Mouse (Mus musculus): Measurements from ENCODE around the gene Slc25a21. TPM values are rescaled to one million over a fixed set of nuclear protein-coding genes. Genes with fewer than 3 reads are reported as not detected.
A peak's percentile ranks its signal among the peaks of the same experiment; 100 is the strongest.

Gene Slc25a21
- polyA plus RNA-seq, 1 experiment from 2014 or later = 5.1 TPM

DNA sequence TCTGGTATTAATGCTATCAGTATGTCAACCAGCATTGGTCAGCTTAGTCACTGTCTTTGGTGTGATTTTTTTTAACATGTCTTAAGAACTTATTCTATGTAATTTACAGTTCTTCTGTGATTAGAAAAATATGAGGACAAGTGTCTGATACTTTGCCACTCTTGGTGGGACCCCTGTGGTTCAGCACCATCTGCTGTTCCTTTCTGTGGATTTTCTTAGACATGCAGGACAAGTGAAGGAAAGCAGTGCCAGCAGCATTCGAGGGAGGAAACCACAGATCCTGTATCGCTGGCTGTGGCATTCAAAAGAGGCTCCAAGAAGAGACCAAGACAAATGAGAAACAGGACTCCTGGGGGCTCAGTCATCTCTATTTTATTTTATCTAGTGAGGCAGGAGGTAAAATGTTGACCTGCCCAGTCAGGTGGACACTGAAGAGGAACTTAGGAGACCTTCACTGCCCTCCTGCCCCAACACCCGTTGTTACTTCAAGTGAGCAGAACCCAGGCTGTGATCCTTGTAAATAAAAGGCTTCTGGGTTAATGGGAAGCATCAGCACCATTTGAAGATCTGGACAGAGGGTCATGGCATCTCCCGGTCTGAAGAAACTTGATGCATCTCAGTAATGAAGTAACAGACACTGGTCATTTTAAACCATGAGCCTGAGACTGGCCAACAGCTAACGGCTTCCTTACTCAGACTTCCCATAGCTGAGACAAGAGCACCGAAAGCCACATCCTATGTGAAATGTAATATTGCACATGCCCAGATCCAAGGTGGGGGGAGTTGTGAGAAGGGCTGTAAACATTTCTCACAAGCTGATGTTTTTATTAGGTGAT, 306.2 kb downstream of the Slc25a21 start:
- no peak for ATAC-seq (replicated peaks; ENCODE audit: low FRiP score, low read depth)
- DNase-seq (ENCODE audit: low spot score) = peak; percentile 54
- H3K9me3 ChIP-seq (replicated peaks; ENCODE audit: low read length) = no peaks in the 10 kb centered on the region
- no peak overlapping the region for H3K9ac ChIP-seq (ENCODE audit: low read depth, low read length)
- H3K27ac ChIP-seq = no peak overlapping the region
- H3K4me3 ChIP-seq (replicated peaks; ENCODE audit: low read depth, low read length) = no peak overlapping the region
- H3K4me1 ChIP-seq (replicated peaks; ENCODE audit: insufficient read depth, low read length) = no peaks in the 10 kb centered on the region
- H3K4me2 ChIP-seq (ENCODE audit: low read length) = no peak overlapping the region
- H3K27me3 ChIP-seq (ENCODE audit: insufficient read depth, low read length) = no peaks in the 10 kb centered on the region
- WGBS = 31% methylated on average over 6 of the region's 6 CpGs
- no peaks in the 10 kb centered on the region for H3K36me3 ChIP-seq (ENCODE audit: insufficient read depth, low read length)
- no peak for TF ChIP-seq CTCF (IDR thresholded peaks at IDR 0.05; ENCODE audit: low read depth)

DNA sequence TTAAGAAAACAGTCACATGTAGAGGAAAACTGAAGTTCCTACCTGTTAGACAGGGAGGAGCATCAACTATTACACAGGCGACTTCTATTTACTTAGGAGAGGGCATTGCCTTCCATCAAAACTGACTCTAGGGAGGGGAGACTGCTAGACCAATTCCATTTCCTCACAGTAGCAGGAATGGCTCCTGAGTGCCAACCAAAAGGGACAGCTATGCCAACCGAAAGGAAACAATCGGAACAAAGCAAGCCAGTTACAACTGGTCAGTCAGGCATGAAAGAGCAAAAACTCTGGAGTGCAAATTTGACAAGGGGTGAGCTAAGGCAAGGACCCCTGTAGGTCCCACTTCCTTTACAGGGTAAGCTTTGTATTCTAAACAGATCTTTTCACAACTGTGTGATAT, 319.5 kb downstream of the Slc25a21 start:
- WGBS = 43% methylated on average over 3 of the region's 3 CpGs
- no peaks in the 10 kb centered on the region for H3K9me3 ChIP-seq (replicated peaks; ENCODE audit: low read length)
- no peaks in the 10 kb centered on the region for H3K4me1 ChIP-seq (replicated peaks; ENCODE audit: insufficient read depth, low read length)
- no peak overlapping the region for H3K9ac ChIP-seq (ENCODE audit: low read depth, low read length)
- no peak overlapping the region for H3K4me3 ChIP-seq (replicated peaks; ENCODE audit: low read depth, low read length)
- H3K27me3 ChIP-seq (ENCODE audit: insufficient read depth, low read length) = no peaks in the 10 kb centered on the region
- TF ChIP-seq CTCF (IDR thresholded peaks at IDR 0.05; ENCODE audit: low read depth) = no peak
- no peak overlapping the region for H3K27ac ChIP-seq
- no peak overlapping the region for H3K4me2 ChIP-seq (ENCODE audit: low read length)
- no peak for DNase-seq (ENCODE audit: low spot score)
- no peak for ATAC-seq (replicated peaks; ENCODE audit: low FRiP score, low read depth)
- no peaks in the 10 kb centered on the region for H3K36me3 ChIP-seq (ENCODE audit: insufficient read depth, low read length)

DNA sequence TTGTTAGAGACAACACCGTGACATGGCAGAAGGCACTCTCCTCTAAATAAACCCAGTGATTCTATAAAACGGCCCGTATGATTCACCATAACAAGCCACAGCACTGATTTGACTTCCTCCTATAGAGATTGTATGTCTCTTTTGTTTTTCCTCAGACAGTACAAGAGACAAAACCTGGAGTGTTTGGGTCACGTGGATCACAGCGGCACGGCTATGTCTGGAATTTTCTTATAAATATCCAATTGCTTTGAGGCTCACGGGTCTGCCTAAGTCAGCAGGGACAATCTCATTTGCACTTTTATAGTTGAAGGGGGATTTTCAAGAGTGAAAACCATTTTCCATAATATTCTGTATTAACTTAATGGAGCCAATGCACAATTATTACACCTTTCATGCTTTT, 320.7 kb downstream of the Slc25a21 start:
- WGBS = 47% methylated on average over 7 of the region's 7 CpGs
- H3K4me3 ChIP-seq (replicated peaks; ENCODE audit: low read depth, low read length) = no peak overlapping the region
- no peaks in the 10 kb centered on the region for H3K9me3 ChIP-seq (replicated peaks; ENCODE audit: low read length)
- H3K27me3 ChIP-seq (ENCODE audit: insufficient read depth, low read length) = no peaks in the 10 kb centered on the region
- DNase-seq (ENCODE audit: low spot score) (no peak), ATAC-seq (replicated peaks; ENCODE audit: low FRiP score, low read depth) (no peak)
- TF ChIP-seq CTCF (IDR thresholded peaks at IDR 0.05; ENCODE audit: low read depth) = no peak
- no peak overlapping the region for H3K27ac ChIP-seq
- H3K4me1 ChIP-seq (replicated peaks; ENCODE audit: insufficient read depth, low read length) = no peaks in the 10 kb centered on the region
- H3K36me3 ChIP-seq (ENCODE audit: insufficient read depth, low read length) = no peaks in the 10 kb centered on the region
- H3K9ac ChIP-seq (ENCODE audit: low read depth, low read length) = no peak overlapping the region
- H3K4me2 ChIP-seq (ENCODE audit: low read length) = no peak overlapping the region

DNA sequence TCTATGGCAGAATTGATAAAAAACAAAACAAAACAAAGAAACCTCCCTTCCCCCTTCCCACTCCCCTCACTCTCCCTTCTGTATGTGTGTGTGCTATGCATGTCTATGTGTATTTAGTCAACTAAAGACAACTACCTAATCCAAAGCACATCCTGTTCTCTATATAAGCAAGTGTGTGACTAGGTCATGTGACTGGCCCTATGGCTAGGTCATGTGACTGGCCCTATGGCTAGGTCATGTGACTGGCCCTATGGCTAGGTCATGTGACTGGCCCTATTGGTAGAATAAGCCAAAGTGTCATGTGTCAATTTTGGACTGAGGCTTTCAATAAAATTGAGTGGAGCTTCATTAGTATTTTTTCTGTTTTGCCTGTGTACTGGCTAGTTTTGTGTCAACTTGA, 324.1 kb downstream of the Slc25a21 start:
- Histone ChIP-seq H3K9me3 (replicated peaks; ENCODE audit: low read length) (no peaks in the 10 kb centered on the region), H3K27me3 (ENCODE audit: insufficient read depth, low read length) (no peaks in the 10 kb centered on the region), H3K36me3 (ENCODE audit: insufficient read depth, low read length) (no peaks in the 10 kb centered on the region), H3K27ac (no peak overlapping the region), H3K4me3 (replicated peaks; ENCODE audit: low read depth, low read length) (no peak overlapping the region), H3K4me1 (replicated peaks; ENCODE audit: insufficient read depth, low read length) (no peaks in the 10 kb centered on the region), H3K9ac (ENCODE audit: low read depth, low read length) (no peak overlapping the region), H3K4me2 (ENCODE audit: low read length) (no peak overlapping the region)
- ATAC-seq (replicated peaks; ENCODE audit: low FRiP score, low read depth) (no peak), DNase-seq (ENCODE audit: low spot score) (no peak)
- no peak for TF ChIP-seq CTCF (IDR thresholded peaks at IDR 0.05; ENCODE audit: low read depth)

DNA sequence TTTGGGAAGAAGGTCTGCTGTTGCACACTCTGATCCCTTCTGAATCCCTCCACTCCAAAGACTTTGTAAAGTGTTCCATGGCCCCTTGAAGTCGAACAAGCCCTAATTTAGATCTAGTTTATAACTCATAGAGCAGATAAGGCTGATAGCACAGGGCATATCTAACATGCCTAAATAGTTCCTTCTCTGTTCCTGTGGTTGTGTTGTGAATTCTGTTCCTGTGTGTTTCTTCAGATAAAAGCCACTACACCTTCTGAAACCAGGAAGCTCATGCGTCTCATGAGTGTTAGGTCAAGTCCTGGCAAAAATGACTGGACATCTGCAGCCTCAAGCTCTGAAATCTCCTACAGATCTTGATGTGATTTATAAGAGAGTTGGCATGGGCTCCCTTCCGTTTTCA, 326.7 kb downstream of the Slc25a21 start:
- WGBS = 67% methylated on average over 3 of the region's 3 CpGs
- no peak for ATAC-seq (replicated peaks; ENCODE audit: low FRiP score, low read depth)
- H3K4me2 ChIP-seq (ENCODE audit: low read length) = no peak overlapping the region

DNA sequence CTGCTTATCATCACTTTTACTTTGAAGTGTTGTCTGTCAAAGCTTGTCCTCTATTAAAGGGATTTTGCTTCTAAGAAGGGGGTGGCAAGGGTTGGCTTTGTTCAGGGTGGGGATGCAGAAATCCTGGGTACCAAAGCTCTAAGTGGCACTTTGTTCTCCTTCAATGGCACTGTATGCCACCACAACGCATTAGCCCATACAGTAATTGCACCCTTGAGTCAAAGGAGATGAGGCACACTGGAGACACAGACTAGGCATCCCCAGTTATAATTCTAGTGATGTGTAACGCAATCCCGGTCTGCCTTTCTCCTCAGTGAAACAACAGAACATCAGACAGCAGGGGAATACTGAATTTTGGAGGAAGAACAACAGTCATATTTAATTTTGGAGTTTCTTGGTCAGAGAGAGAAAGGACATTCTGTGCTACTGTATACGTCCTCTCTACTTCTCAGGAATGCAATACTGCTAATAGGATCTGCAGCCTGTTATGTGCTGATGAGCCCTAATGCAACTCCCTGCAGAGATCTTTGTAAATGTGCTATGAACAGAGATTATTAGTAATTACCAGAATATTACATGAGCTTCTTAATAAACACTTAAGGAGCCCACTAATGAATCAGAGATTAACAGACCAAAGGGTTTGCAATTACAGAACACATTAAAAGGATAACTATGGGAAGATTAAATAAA, 333.3 kb downstream of the Slc25a21 start:
- WGBS = 80% methylated on average over 4 of the region's 4 CpGs
- no peak for DNase-seq (ENCODE audit: low spot score)
- no peak for TF ChIP-seq CTCF (IDR thresholded peaks at IDR 0.05; ENCODE audit: low read depth)

More for the DNA sequence above, 326.7 kb downstream of the Slc25a21 start:
- Histone ChIP-seq H3K4me1 (replicated peaks; ENCODE audit: insufficient read depth, low read length) (no peaks in the 10 kb centered on the region), H3K27ac (no peak overlapping the region), H3K27me3 (ENCODE audit: insufficient read depth, low read length) (no peaks in the 10 kb centered on the region), H3K9ac (ENCODE audit: low read depth, low read length) (no peak overlapping the region), H3K4me3 (replicated peaks; ENCODE audit: low read depth, low read length) (no peak overlapping the region), H3K36me3 (ENCODE audit: insufficient read depth, low read length) (no peaks in the 10 kb centered on the region), H3K9me3 (replicated peaks; ENCODE audit: low read length) (no peaks in the 10 kb centered on the region)
- TF ChIP-seq CTCF (IDR thresholded peaks at IDR 0.05; ENCODE audit: low read depth) = no peak
- DNase-seq (ENCODE audit: low spot score) = no peak

More for the DNA sequence above, 333.3 kb downstream of the Slc25a21 start:
- Histone ChIP-seq H3K36me3 (ENCODE audit: insufficient read depth, low read length) (no peaks in the 10 kb centered on the region), H3K9ac (ENCODE audit: low read depth, low read length) (no peak overlapping the region), H3K4me3 (replicated peaks; ENCODE audit: low read depth, low read length) (no peak overlapping the region), H3K27me3 (ENCODE audit: insufficient read depth, low read length) (no peaks in the 10 kb centered on the region), H3K9me3 (replicated peaks; ENCODE audit: low read length) (no peaks in the 10 kb centered on the region), H3K4me1 (replicated peaks; ENCODE audit: insufficient read depth, low read length) (no peaks in the 10 kb centered on the region), H3K4me2 (ENCODE audit: low read length) (no peak overlapping the region), H3K27ac (no peak overlapping the region)
- no peak for ATAC-seq (replicated peaks; ENCODE audit: low FRiP score, low read depth)

Measured in kidney, postnatal 0 days (tissue).